Mouse (Mus musculus) adrenal gland, postnatal 14 days (tissue): Measurements from ENCODE around the gene Lyzl6. TPM values are rescaled to one million over a fixed set of nuclear protein-coding genes. Genes with fewer than 3 reads are reported as not detected.

Experiments used
- DNase-seq: peaks from one replicate; pipeline ENCODE4 v3.0.0; 2021; ENCODE audit warnings: mixed read lengths
- long read RNA-seq, 2 experiments: library from polyadenylated mRNA; stranded (forward); transcript quantifications; one replicate each; pipeline ENCODE4 v2.0.0; 2021
- total RNA-seq: library from RNA; stranded (reverse); gene quantifications from 2 replicates; pipeline ENCODE4 v1.2.3, GENCODE M21; 2021

Lyzl6 gene
- not detected in 2 replicates for total RNA-seq
- long read RNA-seq, experiment 1 = 0 reads
- long read RNA-seq, experiment 2 = 0 reads

- no peak for DNase-seq
These were observed at the start of gene Lyzl6 for GRCm38 (mm10) chr11:103638790-103639189. TSS of gene Lyzl6 (minus strand) at chr11:103638890.

- no peak for DNase-seq
These were observed 48.0 kb upstream of the Lyzl6 start for GRCm38 (mm10) chr11:103686706-103687105.

- peak; percentile 61 for DNase-seq
These were observed 46.6 kb upstream of the Lyzl6 start for GRCm38 (mm10) chr11:103685261-103685736.

GRCm38 (mm10) chr11:103683667-103684334 is 45.1 kb upstream of the Lyzl6 start:
- peak; percentile 86 for DNase-seq

GRCm38 (mm10) chr11:103677042-103677441 is 38.4 kb upstream of the Lyzl6 start:
- DNase-seq = peak; percentile 83

- peak; percentile 65 for DNase-seq
These were observed 36.9 kb upstream of the Lyzl6 start for GRCm38 (mm10) chr11:103675556-103675955.

- no peak for DNase-seq
These were observed 28.3 kb upstream of the Lyzl6 start for GRCm38 (mm10) chr11:103666907-103667426.

- DNase-seq = peak; percentile 63
These were observed 27.7 kb upstream of the Lyzl6 start for GRCm38 (mm10) chr11:103666181-103666906.

GRCm38 (mm10) chr11:103665695-103666094 is 27.0 kb upstream of the Lyzl6 start:
- DNase-seq = no peak

GRCm38 (mm10) chr11:103663119-103663518 is 24.4 kb upstream of the Lyzl6 start:
- no peak for DNase-seq

- no peak for DNase-seq
These were observed 23.9 kb upstream of the Lyzl6 start for GRCm38 (mm10) chr11:103662546-103662945.

- no peak for DNase-seq
These were observed 23.2 kb upstream of the Lyzl6 start for GRCm38 (mm10) chr11:103661863-103662262.

- DNase-seq = no peak
These were observed 19.5 kb upstream of the Lyzl6 start for GRCm38 (mm10) chr11:103658189-103658588.

- peak; percentile 76 for DNase-seq
These were observed 17.8 kb upstream of the Lyzl6 start for GRCm38 (mm10) chr11:103656520-103656919.

GRCm38 (mm10) chr11:103653359-103653965 is 14.8 kb upstream of the Lyzl6 start:
- no peak for DNase-seq

GRCm38 (mm10) chr11:103651426-103651825 is 12.7 kb upstream of the Lyzl6 start:
- no peak for DNase-seq

GRCm38 (mm10) chr11:103649983-103650493 is 11.3 kb upstream of the Lyzl6 start:
- peak; percentile 12 for DNase-seq

GRCm38 (mm10) chr11:103649301-103649982 is 10.8 kb upstream of the Lyzl6 start, which contains the start of gene Rprml:
TSS of gene Rprml (plus strand) at chr11:103649570.
- DNase-seq = peak; percentile 23

GRCm38 (mm10) chr11:103648656-103649055 is 10.0 kb upstream of the Lyzl6 start:
- no peak for DNase-seq

- no peak for DNase-seq
These were observed 9.4 kb upstream of the Lyzl6 start for GRCm38 (mm10) chr11:103647921-103648620.

GRCm38 (mm10) chr11:103646301-103646700 is 7.6 kb upstream of the Lyzl6 start:
- DNase-seq = no peak
